Mouse (Mus musculus) liver, embryonic 15.5 days (tissue): ENCODE measurements at regions not wholly inside any gene's neighbourhood (a gene's known extent, or its start where the extent isn't known, plus 50 kb on each side); places are given as distances from the start of the nearest gene placed in this dataset.
A peak's percentile ranks its signal among the peaks of the same experiment; 100 is the strongest.

Source experiments
- ATAC-seq: fragments of 200-750 bp; cut with Nextera tagmentation; 2 replicates; pipeline ENCODE4 v1.8.0; 2017; ENCODE audit warnings: moderate number of reproducible peaks, mild to moderate bottlenecking, moderate library complexity; ENCODE audit not compliant: insufficient read depth
- H3K27ac ChIP-seq: fragments of 300-500 bp; sonication (generic); replicated peaks from 2 replicates; pipeline ENCODE4 v1.5.1; 2015; ENCODE audit warnings: mild to moderate bottlenecking, inconsistent platforms
- H3K27me3 ChIP-seq: fragments of 300-500 bp; sonication (generic); 2 replicates; pipeline ENCODE4 v1.6.1; 2015; ENCODE audit warnings: mild to moderate bottlenecking, inconsistent platforms
- H3K36me3 ChIP-seq: fragments of 300-500 bp; sonication (generic); replicated peaks from 2 replicates; pipeline ENCODE4 v1.6.1; 2015; ENCODE audit warnings: moderate library complexity, mild to moderate bottlenecking, inconsistent platforms
- H3K4me1 ChIP-seq: fragments of 300-500 bp; sonication (generic); replicated peaks from 2 replicates; pipeline ENCODE4 v1.6.1; 2015; ENCODE audit warnings: inconsistent platforms
- H3K4me2 ChIP-seq: fragments of 300-500 bp; sonication (generic); 2 replicates; pipeline ENCODE4 v1.6.1; 2015; ENCODE audit warnings: moderate library complexity, mild to moderate bottlenecking, inconsistent platforms
- H3K4me3 ChIP-seq: fragments of 300-500 bp; sonication (generic); replicated peaks from 2 replicates; pipeline ENCODE4 v1.5.1; 2015; ENCODE audit warnings: mild to moderate bottlenecking, inconsistent platforms
- H3K9ac ChIP-seq: fragments of 300-500 bp; sonication (generic); 2 replicates; pipeline ENCODE4 v1.6.1; 2015; ENCODE audit warnings: moderate library complexity, mild to moderate bottlenecking, inconsistent platforms
- H3K9me3 ChIP-seq: fragments of 300-500 bp; sonication (generic); replicated peaks from 2 replicates; pipeline ENCODE4 v1.6.1; 2016; ENCODE audit warnings: inconsistent platforms
- WGBS: fragments of 180-500 bp; shearing (Covaris S2); methylation state at CpG from one replicate; pipeline ENCODE4 v1.1.7; 2015; ENCODE audit warnings: mixed read lengths; ENCODE audit not compliant: insufficient replicate concordance; 5-methylcytosine and 5-hydroxymethylcytosine counted together

DNA sequence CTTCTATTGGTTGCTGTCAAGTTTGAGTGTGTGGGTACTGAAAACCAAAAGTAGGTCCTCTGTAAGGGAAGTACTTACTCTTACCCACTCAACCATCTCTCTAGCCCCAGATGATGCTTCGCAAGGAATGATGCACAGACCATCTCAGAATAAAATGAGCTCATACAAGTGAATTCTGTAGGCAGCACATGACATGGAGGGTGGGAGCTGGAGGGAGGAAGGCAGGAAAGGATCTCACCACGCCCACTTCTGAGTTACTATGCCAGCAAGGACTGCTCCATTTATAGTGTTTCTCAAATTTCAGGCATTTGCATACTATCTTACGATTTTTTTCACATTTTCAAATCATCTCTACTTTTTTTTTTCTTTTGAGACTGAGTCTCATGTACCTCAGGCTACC lies 273.8 kb upstream of the Rack1 start:
- Histone ChIP-seq H3K9me3 (no peaks in the 10 kb centered on the region), H3K4me3 (no peak overlapping the region), H3K4me2 (no peak overlapping the region), H3K27ac (no peak overlapping the region), H3K4me1 (no peaks in the 10 kb centered on the region), H3K27me3 (no peaks in the 10 kb centered on the region), H3K9ac (no peak overlapping the region), H3K36me3 (no peaks in the 10 kb centered on the region)
- 44% methylated on average over 3 of the region's 3 CpGs for WGBS
- no peak for ATAC-seq

DNA sequence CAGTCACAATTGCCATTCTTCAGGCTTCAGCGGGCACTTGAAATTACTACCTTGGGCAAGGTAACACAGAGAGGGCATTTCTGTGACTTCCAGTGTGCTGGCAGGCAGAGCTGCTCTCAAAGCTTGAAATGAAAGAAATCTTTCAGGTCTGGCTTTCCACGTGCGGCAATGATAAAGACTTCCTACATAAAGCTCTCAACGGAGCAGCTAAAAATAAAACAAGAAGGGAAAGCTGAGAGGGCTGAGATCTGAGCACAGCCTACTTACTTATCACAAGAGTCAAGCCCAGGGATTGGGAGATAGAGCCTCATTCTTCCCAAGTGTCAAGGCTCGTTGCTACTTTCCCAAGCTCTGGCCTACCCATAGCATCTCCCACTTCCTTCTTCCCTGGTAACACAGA lies 274.6 kb upstream of the Rack1 start:
- Histone ChIP-seq H3K9me3 (no peaks in the 10 kb centered on the region), H3K4me2 (no peak overlapping the region), H3K4me1 (no peaks in the 10 kb centered on the region), H3K27ac (no peak overlapping the region), H3K27me3 (no peaks in the 10 kb centered on the region), H3K36me3 (no peaks in the 10 kb centered on the region), H3K4me3 (no peak overlapping the region), H3K9ac (no peak overlapping the region)
- ATAC-seq, result no peak
- WGBS, result 64% methylated on average over 5 of the region's 5 CpGs

DNA sequence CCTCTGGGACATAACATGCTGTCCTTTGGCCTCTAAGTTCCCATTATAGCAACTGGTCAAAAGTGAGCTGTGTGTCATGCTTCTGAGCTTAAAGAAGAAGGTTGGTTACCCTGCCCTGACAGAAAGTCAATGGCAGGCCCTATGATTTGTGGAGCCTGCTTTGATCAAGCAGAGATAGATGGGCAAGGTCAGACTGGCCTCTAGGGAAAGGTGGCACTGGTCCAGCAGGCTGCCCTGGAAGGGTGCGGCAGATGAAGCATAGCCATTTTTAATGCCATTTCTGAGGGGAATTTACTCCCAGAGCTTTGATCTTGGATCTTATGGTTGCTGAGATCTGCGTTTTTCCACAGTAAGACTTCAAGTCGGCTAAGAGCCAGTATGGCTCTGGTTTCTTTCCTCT lies 293.2 kb upstream of the Rack1 start:
- no peak for ATAC-seq
- no peaks in the 10 kb centered on the region for H3K4me1 ChIP-seq
- H3K9ac ChIP-seq, result no peak overlapping the region
- no peaks in the 10 kb centered on the region for H3K9me3 ChIP-seq
- WGBS, result 62% methylated on average over 3 of the region's 3 CpGs
- H3K27ac ChIP-seq, result no peak overlapping the region
- no peaks in the 10 kb centered on the region for H3K27me3 ChIP-seq
- H3K36me3 ChIP-seq, result no peaks in the 10 kb centered on the region
- no peak overlapping the region for H3K4me2 ChIP-seq
- H3K4me3 ChIP-seq, result no peak overlapping the region

DNA sequence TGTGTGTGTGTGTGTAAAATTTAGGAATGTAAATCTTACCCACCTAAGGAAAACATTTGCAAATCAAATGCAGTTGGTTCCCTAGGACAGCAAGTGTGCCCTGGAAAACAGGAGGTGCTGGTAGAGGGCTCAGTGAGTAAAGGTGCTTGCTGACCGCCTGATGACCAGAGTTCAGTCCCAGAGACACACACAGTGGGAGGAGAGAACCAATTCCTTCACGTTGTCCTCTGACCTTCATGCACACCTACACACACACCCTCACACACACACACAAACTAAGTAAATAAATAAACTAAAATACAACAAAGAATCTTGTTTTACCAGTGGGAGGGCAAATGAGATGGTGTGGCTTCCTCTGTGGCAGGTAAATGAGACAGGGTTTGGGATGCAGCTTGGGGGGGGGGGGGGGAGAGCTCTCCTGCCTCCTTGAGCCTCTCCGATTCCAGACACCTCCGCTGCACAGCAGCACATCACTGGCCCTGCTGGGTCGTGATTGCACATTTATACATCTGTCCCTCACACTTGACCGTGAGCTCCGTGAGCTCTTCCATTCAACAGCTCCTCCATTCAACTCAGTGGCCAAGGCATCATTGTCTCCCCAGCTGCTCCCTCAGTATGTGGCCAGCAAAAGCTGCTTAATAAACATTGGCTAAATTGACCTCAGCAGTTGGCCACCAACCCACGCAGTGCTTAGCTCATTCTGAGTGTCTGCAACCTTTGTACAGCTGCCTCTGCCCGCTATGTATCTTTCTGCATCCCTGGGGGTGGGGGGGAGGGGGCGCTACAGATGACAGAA lies 297.9 kb upstream of the Rack1 start:
- 51% methylated on average over 10 of the region's 10 CpGs for WGBS
- no peaks in the 10 kb centered on the region for H3K4me1 ChIP-seq
- ATAC-seq, result peak; percentile 52; the same call in 1 of the 2 replicates
- no peaks in the 10 kb centered on the region for H3K9me3 ChIP-seq
- H3K27me3 ChIP-seq, result no peaks in the 10 kb centered on the region
- no peaks in the 10 kb centered on the region for H3K36me3 ChIP-seq
- H3K4me2 ChIP-seq, result no peak overlapping the region
- no peak overlapping the region for H3K9ac ChIP-seq
- H3K27ac ChIP-seq, result no peak overlapping the region
- no peak overlapping the region for H3K4me3 ChIP-seq

DNA sequence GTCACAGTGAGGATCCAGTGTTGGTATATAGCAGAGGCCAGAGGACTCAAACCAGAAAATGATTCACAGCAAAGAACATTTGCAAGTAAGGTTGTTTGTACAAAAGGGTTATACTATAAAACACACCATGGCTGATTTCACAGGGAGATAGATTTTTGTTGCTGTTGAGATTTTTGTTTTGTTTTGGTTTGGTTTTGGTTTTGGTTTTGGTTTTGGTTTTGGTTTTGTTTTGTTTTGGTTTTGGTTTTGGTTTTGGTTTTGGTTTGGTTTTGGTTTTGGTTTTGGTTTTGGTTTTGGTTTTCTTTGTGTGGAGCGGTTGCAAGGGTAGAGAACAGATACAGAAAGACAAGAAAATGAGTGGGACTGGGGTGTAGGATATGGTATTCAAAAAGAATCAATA lies 301.1 kb upstream of the Rack1 start:
- Histone ChIP-seq H3K9me3 (no peaks in the 10 kb centered on the region), H3K4me1 (no peaks in the 10 kb centered on the region), H3K27ac (no peak overlapping the region), H3K4me2 (no peak overlapping the region), H3K36me3 (no peaks in the 10 kb centered on the region), H3K4me3 (no peak overlapping the region), H3K27me3 (no peaks in the 10 kb centered on the region), H3K9ac (no peak overlapping the region)
- no peak for ATAC-seq
- whole genome bisulfite sequencing, result 40% methylated on average over 1 of the region's 1 CpGs

DNA sequence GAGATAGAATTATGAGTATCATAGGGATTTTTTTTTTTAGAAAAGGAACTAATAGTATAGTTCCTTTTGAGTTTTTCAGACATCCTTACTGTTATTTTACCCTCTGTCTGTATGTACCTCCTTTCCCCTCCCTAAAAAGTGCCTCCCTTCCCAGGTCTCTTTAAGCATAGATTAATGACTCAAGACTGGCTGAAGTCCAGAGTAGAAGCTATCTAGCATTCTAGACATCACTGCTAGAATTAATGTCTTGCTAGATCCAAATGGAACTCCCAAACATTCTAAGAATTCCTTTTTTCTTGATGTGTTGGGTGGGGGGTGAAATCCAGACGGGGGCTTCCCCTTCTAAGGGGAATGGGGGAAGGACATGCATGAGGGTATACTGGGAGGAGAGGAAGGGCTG lies 311.8 kb upstream of the Rack1 start:
- 36% methylated on average over 1 of the region's 1 CpGs for WGBS
- H3K36me3 ChIP-seq, result no peaks in the 10 kb centered on the region
- H3K27me3 ChIP-seq, result no peaks in the 10 kb centered on the region
- ATAC-seq, result no peak
- no peak overlapping the region for H3K4me3 ChIP-seq
- H3K9me3 ChIP-seq, result no peaks in the 10 kb centered on the region
- no peak overlapping the region for H3K4me2 ChIP-seq
- H3K4me1 ChIP-seq, result no peaks in the 10 kb centered on the region
- H3K9ac ChIP-seq, result no peak overlapping the region
- H3K27ac ChIP-seq, result no peak overlapping the region

DNA sequence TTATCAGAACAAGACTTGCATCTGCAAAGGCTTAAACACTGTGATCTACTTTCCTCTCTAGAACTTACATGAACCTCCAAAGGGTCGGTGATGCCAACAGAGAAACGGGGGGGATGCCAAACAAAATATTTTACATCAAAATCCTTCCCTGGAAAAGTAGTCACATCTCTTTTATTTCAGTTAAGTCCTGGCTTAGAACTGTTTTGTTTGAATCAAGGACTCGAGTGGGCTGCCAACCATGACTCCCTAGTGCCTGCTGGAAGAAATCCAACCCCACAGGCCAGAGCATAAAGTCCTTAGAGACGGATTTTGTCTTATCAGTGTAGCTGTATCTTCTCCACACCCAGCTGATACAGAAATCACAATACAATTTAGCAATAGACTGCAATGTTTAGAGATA lies 336.1 kb upstream of the Rack1 start:
- no peaks in the 10 kb centered on the region for H3K27me3 ChIP-seq
- H3K36me3 ChIP-seq, result no peaks in the 10 kb centered on the region
- WGBS, result 57% methylated on average over 4 of the region's 4 CpGs
- no peak overlapping the region for H3K4me2 ChIP-seq
- no peak overlapping the region for H3K4me3 ChIP-seq
- no peak overlapping the region for H3K27ac ChIP-seq
- H3K4me1 ChIP-seq, result no peaks in the 10 kb centered on the region
- no peaks in the 10 kb centered on the region for H3K9me3 ChIP-seq
- H3K9ac ChIP-seq, result no peak overlapping the region
- ATAC-seq, result no peak

DNA sequence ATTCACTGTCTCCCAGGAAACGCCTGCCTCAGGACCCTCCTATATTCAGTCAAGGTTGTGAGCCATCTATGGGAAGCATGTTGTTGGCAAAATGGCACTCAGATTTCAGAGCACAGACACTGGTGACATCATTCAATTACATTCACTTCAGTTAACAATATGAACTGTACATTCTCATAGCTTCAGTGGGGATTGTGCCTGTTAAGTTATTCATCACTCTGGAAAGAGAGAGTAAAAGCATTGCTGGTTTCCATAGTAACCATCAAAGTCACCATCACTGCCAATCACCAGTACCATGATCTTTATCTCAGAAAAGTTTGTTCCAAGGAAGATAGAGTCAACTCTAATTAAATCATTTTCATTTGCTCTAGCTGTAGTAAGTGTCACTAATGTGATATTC lies 350.2 kb upstream of the Rack1 start:
- no peaks in the 10 kb centered on the region for H3K27me3 ChIP-seq
- H3K9ac ChIP-seq, result no peak overlapping the region
- 70% methylated on average over 1 of the region's 1 CpGs for WGBS
- H3K27ac ChIP-seq, result no peak overlapping the region
- H3K4me3 ChIP-seq, result no peak overlapping the region
- no peak for ATAC-seq
- H3K4me1 ChIP-seq, result no peaks in the 10 kb centered on the region
- H3K4me2 ChIP-seq, result no peak overlapping the region
- no peaks in the 10 kb centered on the region for H3K36me3 ChIP-seq
- H3K9me3 ChIP-seq, result no peaks in the 10 kb centered on the region

DNA sequence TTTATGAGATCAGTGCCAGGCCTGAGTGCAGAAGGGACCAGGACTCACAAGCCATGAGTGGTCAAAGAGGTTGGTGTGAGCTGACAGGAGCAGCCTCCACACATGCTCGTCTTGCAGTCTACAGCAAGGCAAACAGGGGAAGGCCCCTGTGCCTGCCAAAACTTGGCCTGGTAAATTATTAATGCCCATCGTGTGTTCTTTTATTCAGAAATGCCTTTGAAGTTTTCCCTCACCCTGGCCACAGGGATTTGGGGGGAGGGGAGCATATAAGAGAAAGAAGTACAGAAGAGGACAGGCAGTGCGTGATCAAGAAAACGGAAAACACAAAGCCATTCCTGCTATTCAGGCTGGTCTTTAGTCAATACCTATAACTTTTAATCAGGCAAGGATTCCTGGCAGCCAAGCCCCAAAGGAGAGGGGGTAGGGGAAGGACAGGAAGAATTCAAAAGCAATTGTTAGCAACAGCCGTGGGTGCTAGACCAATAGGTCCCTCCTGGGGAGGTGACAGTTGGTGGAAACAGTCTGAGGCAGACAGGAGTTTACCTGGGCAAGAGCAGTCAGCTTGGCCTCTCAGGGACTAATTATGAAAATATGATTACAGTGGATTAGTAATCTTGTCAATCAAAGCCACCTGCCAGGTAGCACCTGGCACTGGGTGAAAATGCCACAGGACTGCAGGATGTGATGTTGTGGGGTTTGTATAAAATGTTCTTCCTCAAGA lies 357.4 kb upstream of the Rack1 start:
- H3K4me3 ChIP-seq, result no peak overlapping the region
- 39% methylated on average over 5 of the region's 5 CpGs for WGBS
- no peak for ATAC-seq
- no peaks in the 10 kb centered on the region for H3K4me1 ChIP-seq
- no peaks in the 10 kb centered on the region for H3K36me3 ChIP-seq
- H3K9ac ChIP-seq, result no peak overlapping the region
- no peaks in the 10 kb centered on the region for H3K27me3 ChIP-seq
- no peak overlapping the region for H3K4me2 ChIP-seq
- H3K27ac ChIP-seq, result no peak overlapping the region
- no peaks in the 10 kb centered on the region for H3K9me3 ChIP-seq

DNA sequence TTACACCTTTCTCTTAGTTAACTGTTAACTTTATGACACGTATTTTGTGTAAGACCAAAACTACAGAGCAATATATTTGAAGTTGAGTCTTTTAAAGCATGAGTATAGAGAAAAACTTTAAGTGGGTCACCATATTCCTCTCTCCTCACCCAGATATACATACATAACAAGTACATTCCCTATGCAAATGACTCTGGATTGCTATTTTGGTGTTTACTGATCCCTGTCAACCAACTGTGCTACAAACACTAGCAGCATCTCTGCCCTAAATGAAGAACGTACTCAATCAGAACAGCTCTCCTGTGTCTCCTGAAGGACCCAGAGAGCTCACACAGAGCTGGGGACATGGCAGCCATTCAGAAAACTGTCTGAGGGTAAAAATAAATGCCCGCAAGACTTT lies 363.4 kb upstream of the Rack1 start:
- Histone ChIP-seq H3K9me3 (no peaks in the 10 kb centered on the region), H3K27me3 (no peaks in the 10 kb centered on the region), H3K36me3 (no peaks in the 10 kb centered on the region), H3K4me3 (no peak overlapping the region), H3K27ac (no peak overlapping the region), H3K9ac (no peak overlapping the region), H3K4me2 (no peak overlapping the region), H3K4me1 (no peaks in the 10 kb centered on the region)
- ATAC-seq, result no peak
- 60% methylated on average over 3 of the region's 3 CpGs for WGBS

DNA sequence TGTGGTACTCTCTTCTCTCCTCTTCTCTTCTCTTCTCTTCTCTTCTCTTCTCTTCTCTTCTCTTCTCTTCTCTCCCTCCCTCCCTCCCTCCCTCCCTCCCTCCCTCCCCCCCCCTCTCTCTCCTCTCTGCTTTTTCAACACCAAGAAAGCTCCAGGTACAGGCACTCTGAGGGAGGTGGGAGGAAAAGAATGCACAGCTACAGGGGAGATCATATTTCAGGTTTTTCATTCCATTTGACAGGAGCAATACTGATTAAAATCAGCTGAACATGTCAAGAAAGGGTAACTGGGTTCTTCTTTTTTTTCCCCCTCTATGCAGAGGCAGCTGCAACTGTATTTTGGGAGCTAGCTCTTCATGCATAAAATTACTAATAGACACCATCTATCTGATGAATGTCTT lies 368.8 kb upstream of the Rack1 start:
- Histone ChIP-seq H3K27me3 (no peaks in the 10 kb centered on the region), H3K4me1 (no peaks in the 10 kb centered on the region), H3K4me3 (no peak overlapping the region), H3K9ac (no peak overlapping the region), H3K9me3 (no peaks in the 10 kb centered on the region), H3K36me3 (no peaks in the 10 kb centered on the region), H3K27ac (no peak overlapping the region), H3K4me2 (no peak overlapping the region)
- no peak for ATAC-seq

DNA sequence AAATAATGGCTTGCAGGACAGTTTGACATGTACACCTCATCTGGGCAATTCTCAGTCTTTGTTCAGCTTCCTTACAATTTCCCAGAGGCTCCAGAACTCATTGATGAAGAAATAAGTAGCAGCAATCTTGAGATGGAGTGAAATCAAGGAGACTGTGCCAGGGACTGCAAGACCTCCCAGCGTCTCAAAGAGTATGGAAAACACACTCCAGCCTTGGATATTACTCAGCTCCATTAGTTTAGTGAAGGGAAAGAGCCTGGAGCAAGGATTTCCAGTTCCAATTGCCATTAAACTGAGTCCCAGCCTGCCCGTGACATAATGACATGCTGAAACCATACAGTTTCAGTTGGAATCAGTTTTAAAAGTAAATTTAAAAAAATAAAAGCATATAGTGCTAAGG lies 372.7 kb upstream of the Rack1 start:
- no peak overlapping the region for H3K9ac ChIP-seq
- no peak overlapping the region for H3K27ac ChIP-seq
- H3K9me3 ChIP-seq, result no peaks in the 10 kb centered on the region
- ATAC-seq, result no peak
- H3K27me3 ChIP-seq, result no peaks in the 10 kb centered on the region
- WGBS, result 39% methylated on average over 2 of the region's 2 CpGs
- no peaks in the 10 kb centered on the region for H3K36me3 ChIP-seq
- no peaks in the 10 kb centered on the region for H3K4me1 ChIP-seq
- H3K4me2 ChIP-seq, result no peak overlapping the region
- no peak overlapping the region for H3K4me3 ChIP-seq
